Mouse (Mus musculus): ENCODE measurements at regions not wholly inside any gene's neighbourhood (a gene's known extent, or its start where the extent isn't known, plus 50 kb on each side); places are given as distances from the start of the nearest gene placed in this dataset.

DNA sequence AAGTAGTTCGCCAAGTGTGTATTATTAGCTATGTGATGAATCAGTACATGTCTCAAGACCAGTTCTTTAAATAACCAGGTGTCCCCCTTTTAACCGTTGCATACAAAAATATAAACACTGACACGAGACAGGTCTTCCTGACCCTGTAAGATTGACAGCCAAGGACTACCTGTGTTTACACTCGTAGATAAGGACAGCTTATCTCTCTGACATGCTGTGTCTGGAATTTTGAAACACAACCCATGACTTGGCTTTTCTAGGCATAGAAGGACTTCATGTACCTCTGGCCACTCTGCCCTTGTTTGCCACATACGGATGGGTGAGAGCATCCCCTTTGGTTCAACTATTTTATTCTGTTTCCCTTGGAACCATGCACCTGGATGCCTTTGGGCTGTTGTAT is 364.0 kb downstream of the Cog6 start:
- no peaks in the 10 kb centered on the region for H3K36me3 ChIP-seq (replicated peaks; ENCODE audit: control insufficient read depth, insufficient read depth, low read length)
- no peak overlapping the region for H3K4me3 ChIP-seq (ENCODE audit: low read depth, low read length)
- ATAC-seq (ENCODE audit: insufficient read depth, low read depth) = no peak
- no peak overlapping the region for H3K4me2 ChIP-seq (ENCODE audit: low read depth, low read length)
- H3K9ac ChIP-seq (replicated peaks; ENCODE audit: low read depth, low read length) = no peak overlapping the region
- no peak for DNase-seq (ENCODE audit: low spot score)
- no peak for TF ChIP-seq EP300 (IDR thresholded peaks at IDR 0.05; ENCODE audit: low read depth)
- 0 out of 2 replicates have a peak, but pooled peaks cover 9% of the 10 kb centered on the region for H3K9me3 ChIP-seq (replicated peaks; ENCODE audit: control insufficient read depth, low read length)
- 28% methylated on average over 5 of the region's 5 CpGs for WGBS
- H3K27ac ChIP-seq (ENCODE audit: low read depth) = no peak overlapping the region
- 0 out of 2 replicates have a peak, but pooled peaks cover 4% of the 10 kb centered on the region for H3K4me1 ChIP-seq (ENCODE audit: control insufficient read depth, insufficient read depth)
- H3K27me3 ChIP-seq (ENCODE audit: control insufficient read depth, insufficient read depth, low read length) = no peaks in the 10 kb centered on the region

DNA sequence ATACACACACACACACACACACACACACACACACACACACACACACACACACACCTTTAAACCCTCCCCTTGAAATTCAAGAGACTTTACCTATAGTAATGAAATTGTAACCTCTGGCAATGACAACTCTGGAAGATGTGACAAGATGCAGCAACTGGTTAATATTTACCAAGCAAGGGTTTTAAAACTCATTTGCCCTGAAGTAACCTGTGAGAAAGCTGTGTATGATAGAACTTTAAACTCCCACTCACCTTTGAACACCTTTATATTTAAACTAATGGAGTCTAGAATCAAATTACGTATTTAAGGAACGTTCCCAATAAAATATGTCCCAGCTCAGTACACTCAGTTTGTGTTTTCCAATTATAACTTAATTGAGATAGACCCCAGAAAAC is 364.6 kb downstream of the Cog6 start:
- WGBS = 89% methylated on average over 2 of the region's 2 CpGs
- DNase-seq (ENCODE audit: low spot score) (no peak), ATAC-seq (ENCODE audit: insufficient read depth, low read depth) (no peak)
- no peaks in the 10 kb centered on the region for H3K36me3 ChIP-seq (replicated peaks; ENCODE audit: control insufficient read depth, insufficient read depth, low read length)
- H3K9me3 ChIP-seq (replicated peaks; ENCODE audit: control insufficient read depth, low read length) = 0 out of 2 replicates have a peak, but pooled peaks cover 9% of the 10 kb centered on the region
- no peak overlapping the region for H3K4me2 ChIP-seq (ENCODE audit: low read depth, low read length)
- H3K4me1 ChIP-seq (ENCODE audit: control insufficient read depth, insufficient read depth) = 0 out of 2 replicates have a peak, but pooled peaks cover 4% of the 10 kb centered on the region
- no peaks in the 10 kb centered on the region for H3K27me3 ChIP-seq (ENCODE audit: control insufficient read depth, insufficient read depth, low read length)
- TF ChIP-seq EP300 (IDR thresholded peaks at IDR 0.05; ENCODE audit: low read depth) = no peak
- H3K4me3 ChIP-seq (ENCODE audit: low read depth, low read length) = no peak overlapping the region
- H3K27ac ChIP-seq (ENCODE audit: low read depth) = no peak overlapping the region
- no peak overlapping the region for H3K9ac ChIP-seq (replicated peaks; ENCODE audit: low read depth, low read length)

DNA sequence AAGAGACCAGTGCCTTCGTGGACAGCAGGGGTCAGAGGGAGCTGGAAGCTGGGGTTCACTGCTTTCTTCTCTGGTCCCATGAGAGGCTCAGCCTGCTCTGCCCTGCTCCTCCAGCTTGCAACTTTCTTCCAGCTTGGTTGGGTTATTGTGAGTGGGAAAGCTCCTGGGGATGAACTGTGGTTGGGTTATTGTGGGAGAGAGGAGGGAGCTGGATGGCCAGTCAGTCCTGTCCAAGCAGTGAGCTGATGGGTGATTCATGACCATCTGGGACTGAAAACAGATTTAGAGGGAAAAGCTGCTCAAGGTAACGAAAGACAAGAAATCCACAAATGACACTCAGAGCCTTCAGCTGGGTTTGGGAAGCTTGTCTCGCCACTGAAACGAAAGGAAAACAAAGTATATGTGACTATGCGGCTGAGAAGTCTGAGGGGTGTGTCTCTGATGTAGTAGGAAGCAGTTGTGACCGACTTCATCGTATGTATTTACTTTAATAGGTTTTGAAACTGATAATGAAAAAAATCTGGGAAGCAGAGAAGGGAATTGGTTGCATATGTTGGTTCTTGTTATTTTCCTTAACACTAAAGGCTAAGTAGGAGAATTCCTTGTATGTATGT is 365.1 kb downstream of the Cog6 start:
- no peak overlapping the region for H3K27ac ChIP-seq (ENCODE audit: low read depth)
- no peaks in the 10 kb centered on the region for H3K27me3 ChIP-seq (ENCODE audit: control insufficient read depth, insufficient read depth, low read length)
- H3K4me1 ChIP-seq (ENCODE audit: control insufficient read depth, insufficient read depth) = 0 out of 2 replicates have a peak, but pooled peaks cover 4% of the 10 kb centered on the region
- TF ChIP-seq CTCF (IDR thresholded peaks at IDR 0.05; ENCODE audit: low read depth) (no peak), EP300 (IDR thresholded peaks at IDR 0.05; ENCODE audit: low read depth) (no peak)
- H3K4me2 ChIP-seq (ENCODE audit: low read depth, low read length) = no peak overlapping the region
- WGBS = 70% methylated on average over 7 of the region's 7 CpGs
- 0 out of 2 replicates have a peak, but pooled peaks cover 9% of the 10 kb centered on the region for H3K9me3 ChIP-seq (replicated peaks; ENCODE audit: control insufficient read depth, low read length)
- no peaks in the 10 kb centered on the region for H3K36me3 ChIP-seq (replicated peaks; ENCODE audit: control insufficient read depth, insufficient read depth, low read length)
- no peak for ATAC-seq (ENCODE audit: insufficient read depth, low read depth)
- no peak for DNase-seq (ENCODE audit: low spot score)
- H3K4me3 ChIP-seq (ENCODE audit: low read depth, low read length) = no peak overlapping the region
- no peak overlapping the region for H3K9ac ChIP-seq (replicated peaks; ENCODE audit: low read depth, low read length)

DNA sequence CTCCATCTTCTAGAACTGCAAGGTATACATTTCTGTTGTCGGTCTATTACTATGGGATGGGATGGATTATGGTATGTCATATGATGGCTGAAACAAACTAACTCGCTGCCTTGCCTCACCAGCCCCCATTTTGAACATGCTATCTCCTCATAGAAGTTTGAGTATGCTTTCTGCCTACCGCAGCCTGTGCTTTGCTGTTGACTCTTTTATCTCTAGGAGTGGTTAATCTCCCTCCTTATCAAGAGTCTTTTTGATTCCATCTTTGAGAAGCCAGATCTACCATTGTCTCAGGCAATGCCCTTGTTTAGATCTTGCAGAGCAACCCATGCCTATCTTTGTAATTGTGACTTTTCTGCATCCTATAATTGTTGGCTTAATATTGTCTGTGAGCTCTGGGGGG is 367.0 kb downstream of the Cog6 start:
- H3K27ac ChIP-seq (ENCODE audit: low read depth) = no peak overlapping the region
- DNase-seq (ENCODE audit: low spot score) (no peak), ATAC-seq (ENCODE audit: insufficient read depth, low read depth) (no peak)
- H3K4me2 ChIP-seq (ENCODE audit: low read depth, low read length) = no peak overlapping the region
- no peak for TF ChIP-seq EP300 (IDR thresholded peaks at IDR 0.05; ENCODE audit: low read depth)
- TF ChIP-seq CTCF (IDR thresholded peaks at IDR 0.05; ENCODE audit: low read depth) = no peak
- no peak overlapping the region for H3K4me3 ChIP-seq (ENCODE audit: low read depth, low read length)
- no peak overlapping the region for H3K9ac ChIP-seq (replicated peaks; ENCODE audit: low read depth, low read length)
- H3K27me3 ChIP-seq (ENCODE audit: control insufficient read depth, insufficient read depth, low read length) = no peaks in the 10 kb centered on the region
- no peaks in the 10 kb centered on the region for H3K9me3 ChIP-seq (replicated peaks; ENCODE audit: control insufficient read depth, low read length)
- no peaks in the 10 kb centered on the region for H3K36me3 ChIP-seq (replicated peaks; ENCODE audit: control insufficient read depth, insufficient read depth, low read length)
- H3K4me1 ChIP-seq (ENCODE audit: control insufficient read depth, insufficient read depth) = 0 out of 2 replicates have a peak, but pooled peaks cover 4% of the 10 kb centered on the region
- WGBS = 84% methylated on average over 3 of the region's 3 CpGs

DNA sequence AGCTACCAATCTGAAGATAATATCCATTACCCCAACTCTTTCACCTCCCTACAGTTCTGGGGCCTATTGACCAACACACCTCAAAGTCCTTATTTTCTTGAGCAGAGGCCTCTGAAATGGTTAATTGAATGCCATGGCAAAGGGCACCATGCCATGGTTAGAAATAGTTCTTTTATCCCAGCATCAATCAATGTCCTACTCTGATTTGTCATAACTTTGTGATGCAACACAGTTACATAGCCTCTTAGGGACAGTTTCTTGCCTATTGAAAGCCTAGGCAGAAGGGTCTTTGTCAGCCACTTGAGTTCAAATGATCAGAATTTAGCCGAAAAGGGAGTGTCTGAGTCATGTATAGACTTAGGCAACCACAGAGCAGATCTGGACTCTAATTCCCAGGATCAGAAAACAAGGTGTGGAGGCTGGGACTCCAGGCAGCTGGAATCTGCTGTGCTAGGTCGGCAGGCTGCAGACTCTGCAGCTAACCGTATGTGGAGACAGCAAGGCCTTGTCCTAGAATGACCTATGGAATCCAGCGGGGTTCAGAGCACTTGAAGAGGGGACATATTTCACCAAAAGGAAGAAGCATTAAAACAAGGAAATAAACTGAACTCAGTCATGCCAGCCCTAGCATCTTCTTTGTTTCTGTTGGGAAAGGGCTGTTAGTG is 368.1 kb downstream of the Cog6 start:
- Histone ChIP-seq H3K36me3 (replicated peaks; ENCODE audit: control insufficient read depth, insufficient read depth, low read length) (no peaks in the 10 kb centered on the region), H3K9ac (replicated peaks; ENCODE audit: low read depth, low read length) (no peak overlapping the region), H3K9me3 (replicated peaks; ENCODE audit: control insufficient read depth, low read length) (no peaks in the 10 kb centered on the region), H3K4me2 (ENCODE audit: low read depth, low read length) (no peak overlapping the region), H3K4me3 (ENCODE audit: low read depth, low read length) (no peak overlapping the region), H3K4me1 (ENCODE audit: control insufficient read depth, insufficient read depth) (0 out of 2 replicates have a peak, but pooled peaks cover 6% of the 10 kb centered on the region), H3K27ac (ENCODE audit: low read depth) (no peak overlapping the region; the same call in 1 of the 2 replicates), H3K27me3 (ENCODE audit: control insufficient read depth, insufficient read depth, low read length) (no peaks in the 10 kb centered on the region)
- 75% methylated on average over 4 of the region's 4 CpGs for WGBS
- ATAC-seq (ENCODE audit: insufficient read depth, low read depth) = no peak
- TF ChIP-seq EP300 (IDR thresholded peaks at IDR 0.05; ENCODE audit: low read depth) (no peak), CTCF (IDR thresholded peaks at IDR 0.05; ENCODE audit: low read depth) (no peak)
- DNase-seq (ENCODE audit: low spot score) = no peak
